Mouse (Mus musculus) heart, adult 2 months (tissue): Measurements from ENCODE around the gene Slc25a10. TPM values are rescaled to one million over a fixed set of nuclear protein-coding genes. Genes with fewer than 3 reads are reported as not detected.

Experiments
- DNase-seq, 2 experiments: peaks; one replicate each; pipeline ENCODE4 v3.0.0; 2021
- H3K27ac ChIP-seq: fragments of 200-600 bp; 2 replicates; pipeline ENCODE4 v1.8.1; 2022
- H3K27me3 ChIP-seq: fragments of 200-500 bp; 2 replicates; pipeline ENCODE4 v1.6.1; 2012; ENCODE audit warnings: mild to moderate bottlenecking, low read length, inconsistent platforms, mixed read lengths; ENCODE audit not compliant: control insufficient read depth, insufficient read depth
- H3K36me3 ChIP-seq: fragments of 200-500 bp; 2 replicates; pipeline ENCODE4 v1.6.1; 2012; ENCODE audit warnings: low read length, inconsistent platforms; ENCODE audit not compliant: control insufficient read depth, insufficient read depth
- H3K4me1 ChIP-seq: fragments of 200-500 bp; 2 replicates; pipeline ENCODE4 v1.6.1; 2011; ENCODE audit warnings: low read length; ENCODE audit not compliant: control insufficient read depth, insufficient read depth
- H3K4me3 ChIP-seq: fragments of 200-600 bp; 2 replicates; pipeline ENCODE4 v1.8.1; 2022
- H3K79me2 ChIP-seq: fragments of 200-500 bp; replicated peaks from 2 replicates; pipeline ENCODE4 v1.6.1; 2012; ENCODE audit warnings: mild to moderate bottlenecking, inconsistent platforms, low read length, moderate library complexity, mixed read lengths; ENCODE audit not compliant: control insufficient read depth, insufficient read depth
- H3K9ac ChIP-seq: fragments of 200-500 bp; 2 replicates; pipeline ENCODE4 v1.6.1; 2012; ENCODE audit warnings: low read depth, mild to moderate bottlenecking, control low read depth, inconsistent platforms, low read length, mixed read lengths
- CTCF ChIP-seq: fragments of 200-600 bp; IDR thresholded peaks from 2 replicates; pipeline ENCODE4 v1.8.1; 2022; ENCODE audit warnings: antibody characterized with exemption, mild to moderate bottlenecking, moderate library complexity
- EP300 ChIP-seq: fragments of 200-500 bp; IDR thresholded peaks from 2 replicates; pipeline ENCODE4 v1.6.1; 2011; ENCODE audit warnings: low read depth, low read length, control low read depth; ENCODE audit not compliant: insufficient read depth
- POLR2A ChIP-seq: fragments of 200-500 bp; IDR thresholded peaks from 2 replicates; pipeline ENCODE4 v1.6.1; 2011; ENCODE audit warnings: mild to moderate bottlenecking, low read depth, low read length, control low read depth; ENCODE audit not compliant: insufficient read depth
- WGBS: fragments of 180-500 bp; shearing (Covaris S2); methylation state at CpG from one replicate; pipeline ENCODE4 v1.1.7; 2018; 5-methylcytosine and 5-hydroxymethylcytosine counted together
- intact Hi-C: fragments of 180-260 bp; cut with DNase I; formaldehyde crosslinking; loops from one replicate; pipeline ENCODE4 v1.15.1; 2025
- polyA plus RNA-seq: library from polyadenylated mRNA; depleted of rRNA; stranded (reverse); fragments of >200 nt; gene quantifications from 2 replicates; pipeline ENCODE4 v1.2.3, GENCODE M21; 2012
- total RNA-seq, 2 experiments: library from RNA; stranded (reverse); gene quantifications; 2 replicates each; pipeline ENCODE4 v1.2.3; 2021

Slc25a10 gene
- total and polyA plus RNA-seq, 3 experiments, result 14.1 to 40.9 (median 14.6) TPM

DNA sequence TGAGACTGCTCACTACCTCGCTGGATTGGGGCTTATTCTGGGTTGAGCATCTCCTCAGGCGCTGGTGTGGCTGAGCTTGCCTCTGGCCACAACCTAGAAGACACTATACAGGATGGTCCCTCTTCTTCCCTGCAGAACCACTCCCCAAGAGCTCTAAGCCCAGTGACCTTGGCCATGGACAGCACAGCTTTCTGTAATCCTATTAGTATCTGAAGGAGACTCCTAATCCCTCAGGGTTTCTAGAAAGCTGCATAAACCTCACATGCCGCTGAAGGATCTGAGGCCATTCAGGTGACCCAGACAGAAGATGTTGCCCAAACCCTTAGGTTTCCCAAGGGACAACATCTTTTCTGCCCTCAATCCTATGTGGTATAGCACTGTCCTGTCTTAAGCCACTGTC is 39.4 kb upstream of the Slc25a10 start:
- Histone ChIP-seq H3K79me2 (no peaks in the 10 kb centered on the region), H3K4me1 (no peaks in the 10 kb centered on the region), H3K27ac (no peak overlapping the region), H3K9ac (no peak overlapping the region), H3K36me3 (no peaks in the 10 kb centered on the region), H3K27me3 (no peaks in the 10 kb centered on the region), H3K4me3 (no peak overlapping the region)
- no peak for DNase-seq
- no peak for TF ChIP-seq CTCF
- TF ChIP-seq EP300, result no peak
- no peak for TF ChIP-seq POLR2A
- intact Hi-C loops, result no loop called here
- WGBS, result 72% methylated on average over 3 of the region's 3 CpGs

DNA sequence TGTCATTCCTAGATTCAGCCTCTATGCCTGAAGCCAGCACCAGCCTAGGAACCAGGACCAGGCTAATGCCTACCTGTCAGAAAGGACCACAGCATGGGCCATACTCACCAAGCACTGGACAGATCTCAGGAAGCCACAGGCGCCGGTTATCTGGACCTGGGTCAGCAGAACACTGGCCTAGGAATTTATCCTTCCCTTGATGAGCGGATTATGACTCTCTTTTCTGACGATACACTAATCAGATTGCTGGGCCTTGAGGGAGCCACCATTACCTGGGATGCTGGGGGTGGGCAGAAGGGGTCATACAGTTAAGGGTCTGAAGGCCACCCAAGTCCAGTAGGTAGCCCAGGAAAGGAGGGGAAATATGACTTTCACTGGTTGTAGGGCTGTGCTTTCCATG is 38.3 kb upstream of the Slc25a10 start, which contains the start of gene Pde6g:
Gene Pde6g (minus strand): TSS at position 195 of the 400 bp plus-strand sequence.
- no peak within 1 kb of the TSS for H3K4me3 ChIP-seq
- no peaks in the 10 kb centered on the region for H3K79me2 ChIP-seq
- H3K36me3 ChIP-seq, result no peaks in the 10 kb centered on the region
- intact Hi-C loops, result no loop called here
- H3K9ac ChIP-seq, result no peak within 1 kb of the TSS
- no peak within 1 kb of the TSS for H3K27ac ChIP-seq
- DNase-seq, result no peak
- no peak for TF ChIP-seq POLR2A
- TF ChIP-seq CTCF, result no peak
- TF ChIP-seq EP300, result no peak
- H3K27me3 ChIP-seq, result no peaks in the 10 kb centered on the region
- WGBS, result 73% methylated on average over 4 of the region's 4 CpGs
- no peaks in the 10 kb centered on the region for H3K4me1 ChIP-seq

DNA sequence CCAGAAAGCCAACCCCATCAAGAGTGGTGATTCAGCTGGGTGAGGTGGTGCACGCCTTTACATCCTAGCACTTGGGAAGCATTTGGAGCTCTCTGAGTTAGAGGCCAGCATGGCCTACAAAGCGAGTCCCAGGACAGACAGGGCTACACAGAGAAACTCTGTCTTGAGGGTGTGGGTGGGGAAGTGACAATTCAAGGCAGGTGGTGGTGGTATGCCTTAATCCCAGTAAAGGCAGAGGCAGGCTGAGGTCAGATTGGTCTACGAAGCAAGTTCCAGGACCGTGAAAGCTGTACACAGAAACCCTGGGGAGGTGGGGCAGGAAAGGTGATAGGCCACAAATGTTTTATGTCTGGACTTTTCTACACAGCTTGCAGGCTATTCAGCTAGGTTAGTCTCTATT is 36.7 kb upstream of the Slc25a10 start:
- H3K36me3 ChIP-seq, result no peaks in the 10 kb centered on the region
- no peak for DNase-seq
- TF ChIP-seq EP300, result no peak
- no peak for TF ChIP-seq CTCF
- no peak for TF ChIP-seq POLR2A
- intact Hi-C loops, result no loop called here
- no peaks in the 10 kb centered on the region for H3K4me1 ChIP-seq
- no peaks in the 10 kb centered on the region for H3K27me3 ChIP-seq
- no peak overlapping the region for H3K27ac ChIP-seq
- no peaks in the 10 kb centered on the region for H3K79me2 ChIP-seq
- H3K9ac ChIP-seq, result no peak overlapping the region
- H3K4me3 ChIP-seq, result no peak overlapping the region
- WGBS, result 95% methylated on average over 4 of the region's 4 CpGs

DNA sequence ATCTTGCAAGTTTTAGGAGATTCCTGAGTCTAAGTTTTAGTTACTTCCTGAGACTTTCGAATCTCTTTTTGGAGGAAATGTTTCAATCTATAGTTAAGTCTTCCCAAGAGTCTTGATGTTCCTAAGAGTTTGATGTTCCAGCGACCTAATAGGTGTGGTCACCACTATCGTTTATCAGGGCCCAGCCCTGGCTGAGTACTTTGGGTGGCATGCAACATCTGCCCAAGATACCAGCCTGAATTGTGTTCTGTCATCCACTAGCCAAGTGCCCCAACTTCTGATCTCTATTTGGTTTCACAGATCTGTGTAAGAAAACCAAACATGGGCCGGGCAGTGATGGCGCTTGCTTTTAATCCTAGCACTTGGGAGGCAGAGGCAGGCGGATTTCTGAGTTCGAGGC is 36.2 kb upstream of the Slc25a10 start:
- H3K9ac ChIP-seq, result no peak overlapping the region
- H3K79me2 ChIP-seq, result no peaks in the 10 kb centered on the region
- H3K4me1 ChIP-seq, result no peaks in the 10 kb centered on the region
- TF ChIP-seq CTCF (no peak), POLR2A (no peak), EP300 (no peak)
- no peaks in the 10 kb centered on the region for H3K36me3 ChIP-seq
- intact Hi-C loops, result no loop called here
- H3K27ac ChIP-seq, result no peak overlapping the region
- no peak for DNase-seq
- WGBS, result 92% methylated on average over 7 of the region's 7 CpGs
- no peak overlapping the region for H3K4me3 ChIP-seq
- no peaks in the 10 kb centered on the region for H3K27me3 ChIP-seq

DNA sequence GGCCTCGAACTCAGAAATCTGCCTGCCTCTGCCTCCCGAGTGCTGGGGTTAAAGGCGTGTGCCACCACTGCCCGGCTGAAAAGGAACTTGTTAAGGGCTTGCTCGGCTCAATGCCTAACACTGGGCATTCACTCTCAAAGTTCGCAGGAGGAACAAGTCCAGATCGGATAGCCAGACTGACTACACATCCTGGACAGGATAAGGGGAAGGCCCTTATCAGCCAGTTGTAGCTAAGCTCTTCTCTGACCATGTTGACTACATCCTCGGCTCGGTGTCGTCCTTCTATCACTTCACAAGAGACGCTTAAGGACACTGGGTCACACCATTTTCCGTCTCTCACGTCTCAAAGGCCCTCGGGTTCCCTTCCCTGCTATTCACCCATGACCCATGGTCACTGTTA is 34.3 kb upstream of the Slc25a10 start:
- Histone ChIP-seq H3K27me3 (no peaks in the 10 kb centered on the region), H3K4me3 (peak overlapping the region; percentile 85), H3K27ac (peak overlapping the region; percentile 92), H3K4me1 (no peaks in the 10 kb centered on the region), H3K79me2 (no peaks in the 10 kb centered on the region), H3K9ac (peak overlapping the region; percentile 84), H3K36me3 (no peaks in the 10 kb centered on the region)
- peak in 1 of 2 experiments; percentile 14 for DNase-seq
- intact Hi-C loops, result loop anchor here (2.0 kb wide), 1 partner anchor 21 kb away; the partner anchor contains the start of gene Nploc4
- WGBS, result 6% methylated on average over 14 of the region's 14 CpGs
- no peak for TF ChIP-seq EP300
- no peak for TF ChIP-seq POLR2A
- no peak for TF ChIP-seq CTCF

DNA sequence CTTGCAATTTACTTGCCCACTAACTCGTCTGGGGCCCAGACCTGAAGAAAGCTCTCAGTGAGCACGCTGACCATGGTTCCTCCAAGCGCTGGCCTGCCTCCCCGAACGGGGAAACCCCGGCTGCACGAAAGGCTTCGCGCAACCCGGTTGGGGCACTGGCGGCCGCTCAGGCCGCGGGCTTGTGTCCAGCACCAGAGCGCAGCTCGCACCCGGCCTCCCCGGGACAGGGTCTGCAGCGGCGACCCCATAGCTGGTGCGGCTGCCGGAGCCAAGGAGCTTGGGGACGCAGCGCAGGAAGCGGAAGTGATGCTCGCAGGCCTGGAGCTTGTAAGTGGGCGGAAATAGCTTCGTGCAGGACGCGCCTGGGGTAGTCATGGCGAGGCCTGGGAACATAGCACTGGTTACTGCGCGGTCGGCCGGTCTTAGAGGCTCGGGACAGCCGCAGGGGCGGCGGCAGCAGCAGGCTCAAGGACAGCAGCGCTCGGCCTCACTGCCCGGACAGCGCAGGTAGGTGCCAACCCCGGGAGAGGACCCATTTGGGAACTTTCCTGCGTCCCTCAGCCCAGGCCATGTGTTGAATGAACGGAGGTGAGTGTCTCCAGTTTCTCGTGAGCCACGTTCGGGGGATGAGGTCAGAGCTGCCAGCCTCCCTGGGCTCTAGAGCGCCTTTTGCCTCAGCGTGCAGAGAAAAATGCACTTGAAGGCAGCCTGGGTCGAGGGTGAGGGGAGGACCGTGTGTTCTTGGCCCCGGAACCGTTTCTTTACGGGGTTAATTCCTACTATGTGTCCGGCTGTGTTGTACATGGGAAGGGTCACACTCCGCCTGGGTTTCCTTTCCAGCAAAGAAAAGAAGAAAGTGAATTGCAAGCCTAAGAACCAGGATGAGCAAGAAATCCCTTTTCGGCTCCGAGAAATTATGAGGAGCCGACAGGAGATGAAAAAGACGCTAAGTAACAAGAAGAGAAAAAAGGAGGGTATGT is 33.6 kb upstream of the Slc25a10 start, which contains the start of the genes Oxld1 and Ccdc137:
Gene Oxld1 (minus strand): TSS at position 297 of the 980 bp plus-strand sequence.
Gene Ccdc137 (plus strand): TSS at position 344 of the 980 bp plus-strand sequence.
- H3K9ac ChIP-seq, result peak within 1 kb of the TSS; percentile 84
- intact Hi-C loops, result loop anchor here (2.0 kb wide), 1 partner anchor 21 kb away; the partner anchor contains the start of gene Nploc4
- H3K36me3 ChIP-seq, result no peaks in the 10 kb centered on the region
- peak within 1 kb of the TSS; percentile 92 for H3K27ac ChIP-seq
- 3% methylated on average over 62 of the region's 62 CpGs for WGBS
- no peaks in the 10 kb centered on the region for H3K27me3 ChIP-seq
- H3K4me1 ChIP-seq, result no peaks in the 10 kb centered on the region
- peak; percentile 85 to 86 for DNase-seq
- no peaks in the 10 kb centered on the region for H3K79me2 ChIP-seq
- H3K4me3 ChIP-seq, result peak within 1 kb of the TSS; percentile 85
- 0 out of 2 replicates have a peak, but pooled peaks have one; percentile 25 for TF ChIP-seq EP300
- TF ChIP-seq CTCF, result no peak
- peak; percentile 89 for TF ChIP-seq POLR2A
